Mouse (Mus musculus): ENCODE results near the gene Xxylt1. TPM values are rescaled to one million over a fixed set of nuclear protein-coding genes. Genes with fewer than 3 reads are reported as not detected.
A peak's percentile ranks its signal among the peaks of the same experiment; 100 is the strongest.

The Xxylt1 gene
- 15.3 and 16.2 TPM in 2 replicates for polyA plus RNA-seq (2012; rRNA removed)

DNA sequence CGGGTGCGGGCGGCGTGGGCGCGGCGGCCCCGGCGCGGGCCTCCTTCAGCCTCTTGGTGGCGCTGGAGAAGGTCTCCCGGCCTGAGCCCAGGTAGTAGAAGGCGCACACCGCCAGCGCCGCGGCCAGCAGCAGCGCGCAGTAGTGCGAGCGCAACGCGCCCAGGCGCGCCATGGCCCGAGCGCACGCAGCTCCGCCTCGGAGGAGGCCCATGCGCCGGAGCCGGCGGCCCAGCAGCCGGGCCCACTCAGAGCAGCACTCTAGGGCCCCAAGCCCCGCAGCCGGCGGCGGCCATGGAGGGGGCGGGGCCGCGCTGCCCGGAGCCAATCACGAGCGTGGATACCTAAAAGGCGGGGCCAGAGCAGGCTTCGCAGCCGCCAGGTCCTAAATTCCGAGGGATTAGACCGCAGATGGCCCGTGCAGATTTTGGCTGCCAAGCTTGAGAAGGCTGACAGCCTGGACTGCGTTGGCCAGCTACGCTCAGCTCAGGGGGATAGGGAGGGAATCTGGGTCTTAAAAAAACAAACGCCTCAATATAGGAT lies at the start of gene Xxylt1:
Gene Xxylt1, minus strand, starts transcription at position 308 of the 540 bp plus-strand sequence.
- no peak for TF ChIP-seq CTCF (IDR thresholded peaks at IDR 0.05; ENCODE audit: extremely low read depth, insufficient read depth, low read length)
- TF ChIP-seq POLR2A (IDR thresholded peaks at IDR 0.05; ENCODE audit: extremely low read depth, insufficient read depth, low read length), result peak; percentile 61; the same call in 1 of the 2 replicates

DNA sequence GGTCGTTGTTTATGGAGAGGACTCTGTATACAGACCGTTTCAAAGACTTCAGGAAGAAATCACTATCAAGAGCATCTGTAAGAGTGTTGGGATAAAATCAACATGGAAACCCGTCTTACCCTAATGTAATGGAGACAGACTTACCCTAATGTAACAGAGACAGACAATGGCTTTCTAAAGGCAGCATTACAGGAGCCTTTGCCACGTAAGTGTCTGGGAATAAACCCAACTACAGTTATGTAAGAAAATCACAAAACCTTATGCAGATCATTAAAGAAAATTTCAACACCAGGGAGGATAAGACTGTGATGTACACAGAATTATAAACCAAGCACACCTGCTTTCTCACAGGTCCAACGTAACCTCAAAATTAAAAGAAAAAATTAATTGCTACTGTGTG lies 46.9 kb upstream of the Xxylt1 start:
- H3K27ac ChIP-seq (ENCODE audit: insufficient read depth, low read length), result no peak overlapping the region

More for the DNA sequence above, at the start of gene Xxylt1:
- H3K4me3 ChIP-seq (ENCODE audit: insufficient read depth, low read length), result peak within 1 kb of the TSS; percentile 41
- H3K27ac ChIP-seq (ENCODE audit: insufficient read depth, low read length), result no peak within 1 kb of the TSS; the same call in 1 of the 2 replicates
- H3K4me1 ChIP-seq (ENCODE audit: control insufficient read depth, insufficient read depth, low read length), result peaks cover 4% of the 10 kb centered on the region; the same call in 1 of the 2 replicates

DNA sequence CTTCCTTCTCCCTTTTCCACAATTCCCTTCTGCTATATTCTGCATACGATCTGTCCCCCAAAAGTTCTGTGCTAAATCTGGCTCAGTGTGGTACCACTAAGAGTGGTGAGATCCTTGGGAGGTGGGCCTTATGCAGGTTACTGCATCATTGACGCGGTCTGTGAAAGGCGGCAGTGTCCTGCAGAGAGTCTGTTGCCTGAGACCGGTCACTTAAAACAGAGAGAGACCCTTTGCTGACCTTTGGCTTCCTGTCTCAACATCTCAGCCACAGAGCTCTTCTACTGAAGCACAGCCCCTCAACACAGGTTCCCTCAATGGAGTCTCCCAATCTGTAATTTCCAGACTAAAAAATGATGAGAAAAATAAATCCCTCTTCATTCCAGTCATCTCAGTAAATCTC lies 43.8 kb upstream of the Xxylt1 start:
- TF ChIP-seq CTCF (IDR thresholded peaks at IDR 0.05; ENCODE audit: extremely low read depth, insufficient read depth, low read length) (no peak), POLR2A (IDR thresholded peaks at IDR 0.05; ENCODE audit: extremely low read depth, insufficient read depth, low read length) (no peak)
- no peaks in the 10 kb centered on the region; the same call in 1 of the 2 replicates for H3K4me1 ChIP-seq (ENCODE audit: control insufficient read depth, insufficient read depth, low read length)
- no peak overlapping the region for H3K27ac ChIP-seq (ENCODE audit: insufficient read depth, low read length)
- no peak overlapping the region for H3K4me3 ChIP-seq (ENCODE audit: insufficient read depth, low read length)

More for the DNA sequence above, 46.9 kb upstream of the Xxylt1 start:
- TF ChIP-seq CTCF (IDR thresholded peaks at IDR 0.05; ENCODE audit: extremely low read depth, insufficient read depth, low read length) (no peak), POLR2A (IDR thresholded peaks at IDR 0.05; ENCODE audit: extremely low read depth, insufficient read depth, low read length) (no peak)
- no peaks in the 10 kb centered on the region; the same call in 1 of the 2 replicates for H3K4me1 ChIP-seq (ENCODE audit: control insufficient read depth, insufficient read depth, low read length)
- H3K4me3 ChIP-seq (ENCODE audit: insufficient read depth, low read length), result no peak overlapping the region

DNA sequence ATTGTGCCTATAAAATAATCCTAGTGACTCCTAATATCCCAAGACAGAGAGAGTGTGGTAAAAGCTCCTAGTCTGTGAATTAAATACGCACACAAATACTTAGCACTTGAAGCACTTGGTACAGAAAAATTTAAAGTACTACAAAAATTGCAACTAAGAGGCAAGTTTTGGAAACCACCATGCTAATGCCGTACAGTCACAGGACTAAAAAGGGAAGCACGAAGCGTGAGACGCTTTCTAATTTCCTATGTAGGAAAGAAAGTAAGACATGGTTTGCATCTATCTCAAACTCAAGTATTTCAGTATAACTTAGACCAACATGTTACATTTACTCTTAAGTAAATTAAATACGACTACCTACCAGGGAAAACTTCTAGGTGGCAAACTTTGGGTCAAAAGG lies 40.4 kb upstream of the Xxylt1 start:
- Histone ChIP-seq H3K4me3 (ENCODE audit: insufficient read depth, low read length) (no peak overlapping the region), H3K27ac (ENCODE audit: insufficient read depth, low read length) (no peak overlapping the region), H3K4me1 (ENCODE audit: control insufficient read depth, insufficient read depth, low read length) (no peaks in the 10 kb centered on the region)
- TF ChIP-seq POLR2A (IDR thresholded peaks at IDR 0.05; ENCODE audit: extremely low read depth, insufficient read depth, low read length) (no peak), CTCF (IDR thresholded peaks at IDR 0.05; ENCODE audit: extremely low read depth, insufficient read depth, low read length) (no peak)

DNA sequence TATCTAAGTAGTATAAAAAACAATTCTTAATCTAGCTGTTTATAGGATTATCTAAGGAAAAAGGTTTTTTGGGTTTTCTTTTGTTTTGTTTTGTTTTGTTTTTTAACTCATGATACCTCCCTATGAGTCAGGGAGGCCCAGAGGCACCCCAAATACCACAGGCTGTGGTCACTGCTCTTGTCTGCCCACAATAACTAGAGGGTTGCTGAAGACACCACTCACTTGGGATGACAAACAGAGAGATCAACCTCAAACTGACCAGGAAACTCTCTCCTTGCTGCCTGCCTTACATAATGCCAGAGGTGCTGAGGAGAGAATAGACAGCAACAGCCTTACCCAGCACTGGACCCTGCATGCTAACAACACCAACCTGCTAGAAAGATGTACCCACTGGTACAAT lies 32.4 kb upstream of the Xxylt1 start:
- H3K4me1 ChIP-seq (ENCODE audit: control insufficient read depth, insufficient read depth, low read length), result no peaks in the 10 kb centered on the region
- no peak overlapping the region for H3K4me3 ChIP-seq (ENCODE audit: insufficient read depth, low read length)
- H3K27ac ChIP-seq (ENCODE audit: insufficient read depth, low read length), result no peak overlapping the region
- TF ChIP-seq CTCF (IDR thresholded peaks at IDR 0.05; ENCODE audit: extremely low read depth, insufficient read depth, low read length) (no peak), POLR2A (IDR thresholded peaks at IDR 0.05; ENCODE audit: extremely low read depth, insufficient read depth, low read length) (no peak)

DNA sequence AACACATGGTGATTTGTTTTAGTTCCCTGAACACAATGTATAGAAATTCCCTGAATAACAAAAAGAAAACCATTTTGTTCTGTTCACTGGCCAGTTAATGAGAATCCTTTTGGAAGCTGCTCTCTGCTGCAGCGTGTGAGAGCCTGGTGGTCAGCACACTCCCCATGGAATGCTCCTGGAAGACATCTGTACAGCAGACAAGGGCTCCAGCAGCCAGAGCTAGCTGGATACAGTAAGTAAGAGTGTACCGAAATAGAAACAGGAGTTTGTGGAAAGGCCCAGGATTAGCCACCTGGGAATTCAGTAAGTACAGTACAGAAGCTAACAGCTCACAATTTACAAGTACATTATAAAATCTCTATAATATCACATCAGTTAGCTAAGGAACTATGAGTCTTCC lies 20.1 kb upstream of the Xxylt1 start:
- H3K4me1 ChIP-seq (ENCODE audit: control insufficient read depth, insufficient read depth, low read length), result no peaks in the 10 kb centered on the region
- TF ChIP-seq CTCF (IDR thresholded peaks at IDR 0.05; ENCODE audit: extremely low read depth, insufficient read depth, low read length), result no peak
- TF ChIP-seq POLR2A (IDR thresholded peaks at IDR 0.05; ENCODE audit: extremely low read depth, insufficient read depth, low read length), result no peak
- H3K27ac ChIP-seq (ENCODE audit: insufficient read depth, low read length), result no peak overlapping the region
- no peak overlapping the region for H3K4me3 ChIP-seq (ENCODE audit: insufficient read depth, low read length)

DNA sequence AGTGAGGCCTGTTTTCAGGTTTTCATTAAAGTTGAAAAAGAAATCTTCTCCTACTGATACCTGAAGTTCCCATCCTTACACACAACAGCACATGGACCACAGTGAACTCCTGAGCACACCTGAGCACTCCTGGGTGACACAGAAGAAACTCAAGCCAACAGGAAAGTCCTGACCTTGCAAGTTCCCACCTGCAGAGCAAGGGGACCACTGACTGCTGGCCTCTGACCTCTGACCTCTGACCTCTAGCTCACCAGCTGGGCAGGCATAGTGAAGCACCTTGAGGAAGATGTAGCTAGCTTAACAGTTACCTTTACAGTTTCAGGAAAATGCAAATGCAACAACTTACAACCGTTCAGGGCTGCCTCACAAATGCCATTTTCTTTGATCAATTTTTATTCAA lies 18.7 kb upstream of the Xxylt1 start:
- Histone ChIP-seq H3K27ac (ENCODE audit: insufficient read depth, low read length) (no peak overlapping the region), H3K4me3 (ENCODE audit: insufficient read depth, low read length) (no peak overlapping the region), H3K4me1 (ENCODE audit: control insufficient read depth, insufficient read depth, low read length) (no peaks in the 10 kb centered on the region)
- TF ChIP-seq CTCF (IDR thresholded peaks at IDR 0.05; ENCODE audit: extremely low read depth, insufficient read depth, low read length) (no peak), POLR2A (IDR thresholded peaks at IDR 0.05; ENCODE audit: extremely low read depth, insufficient read depth, low read length) (no peak)

DNA sequence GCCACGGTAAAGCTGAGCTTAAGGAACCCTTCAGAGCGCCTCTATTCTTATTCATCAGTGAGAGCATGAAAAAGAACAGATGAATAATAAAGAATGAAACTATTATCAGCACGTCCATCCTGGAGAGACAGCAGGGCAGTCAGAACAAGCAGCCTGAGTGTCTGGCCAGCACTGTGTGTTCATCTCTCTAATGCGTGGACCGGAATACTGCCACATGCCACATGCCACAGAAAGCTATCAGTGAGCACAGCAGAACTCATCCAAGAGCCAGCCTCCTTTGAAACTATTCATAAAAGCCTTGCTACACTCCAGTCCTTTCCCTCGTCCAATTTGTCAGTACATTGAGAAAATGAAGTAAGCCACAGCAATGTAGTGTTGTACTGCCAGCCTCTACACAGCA lies 12.8 kb upstream of the Xxylt1 start:
- no peak overlapping the region for H3K27ac ChIP-seq (ENCODE audit: insufficient read depth, low read length)
- no peaks in the 10 kb centered on the region for H3K4me1 ChIP-seq (ENCODE audit: control insufficient read depth, insufficient read depth, low read length)
- no peak for TF ChIP-seq CTCF (IDR thresholded peaks at IDR 0.05; ENCODE audit: extremely low read depth, insufficient read depth, low read length)
- no peak for TF ChIP-seq POLR2A (IDR thresholded peaks at IDR 0.05; ENCODE audit: extremely low read depth, insufficient read depth, low read length)
- H3K4me3 ChIP-seq (ENCODE audit: insufficient read depth, low read length), result no peak overlapping the region

DNA sequence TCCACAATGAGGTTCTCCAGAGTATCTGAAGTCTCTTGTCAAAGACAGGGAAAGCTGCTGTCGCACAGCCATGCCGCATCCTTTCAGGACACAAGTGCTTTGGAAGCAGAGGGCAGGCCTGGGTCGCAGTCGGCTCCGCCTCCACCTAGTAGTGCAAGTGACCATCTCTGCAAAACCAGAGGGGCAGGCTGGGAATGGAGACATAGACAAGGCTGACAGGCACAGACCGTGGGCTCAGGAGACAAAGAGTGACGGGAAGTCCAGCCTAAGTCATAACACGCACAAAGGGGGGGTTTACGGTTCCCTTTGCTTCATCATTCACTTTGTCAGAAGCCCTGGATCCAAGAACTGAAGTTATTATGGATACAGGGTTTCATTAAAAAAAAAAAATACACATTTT lies 12.0 kb upstream of the Xxylt1 start:
- no peak for TF ChIP-seq POLR2A (IDR thresholded peaks at IDR 0.05; ENCODE audit: extremely low read depth, insufficient read depth, low read length)
- no peak for TF ChIP-seq CTCF (IDR thresholded peaks at IDR 0.05; ENCODE audit: extremely low read depth, insufficient read depth, low read length)
- H3K4me3 ChIP-seq (ENCODE audit: insufficient read depth, low read length), result no peak overlapping the region
- H3K4me1 ChIP-seq (ENCODE audit: control insufficient read depth, insufficient read depth, low read length), result no peaks in the 10 kb centered on the region
- H3K27ac ChIP-seq (ENCODE audit: insufficient read depth, low read length), result no peak overlapping the region

DNA sequence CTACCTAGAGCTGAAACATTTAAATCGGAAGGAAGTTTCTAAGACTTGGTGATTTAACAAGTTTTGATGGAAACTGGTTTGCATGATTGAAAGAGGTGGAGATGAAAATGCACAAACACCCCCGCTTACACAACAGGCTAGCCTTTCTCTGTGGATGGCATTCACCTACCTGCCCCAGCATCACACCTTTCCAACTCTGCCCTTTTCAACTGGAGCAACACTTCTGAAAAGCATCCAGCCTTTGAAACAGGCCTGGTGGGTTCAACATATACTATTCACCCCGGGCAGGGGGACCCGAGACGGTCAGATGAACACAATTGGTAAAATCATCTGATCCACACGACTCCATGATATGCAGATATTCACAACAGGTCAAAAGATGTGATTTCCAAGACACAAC lies 659 bp upstream of the Xxylt1 start:
- Histone ChIP-seq H3K4me3 (ENCODE audit: insufficient read depth, low read length) (no peak overlapping the region), H3K4me1 (ENCODE audit: control insufficient read depth, insufficient read depth, low read length) (peaks cover 2% of the 10 kb centered on the region; the same call in 1 of the 2 replicates), H3K27ac (ENCODE audit: insufficient read depth, low read length) (no peak overlapping the region)
- TF ChIP-seq POLR2A (IDR thresholded peaks at IDR 0.05; ENCODE audit: extremely low read depth, insufficient read depth, low read length) (no peak), CTCF (IDR thresholded peaks at IDR 0.05; ENCODE audit: extremely low read depth, insufficient read depth, low read length) (no peak)
